In genomic region chr14:8135130-8135529, GRCm38 (mm10) we compare ENCODE assay signal across 9 mouse cellular contexts. TPM values are rescaled to one million over a fixed set of nuclear protein-coding genes. Genes with fewer than 3 reads are reported as not detected.
DNase-seq lines count a peak whose midpoint lies in the region; ATAC-seq and TF ChIP-seq lines count a peak whose summit lies in the region.
"Had no signal": no experiment of that assay in that cellular context is flagged by ENCODE, and none has a peak within 500 bp of the region (broad histone marks: within the 10 kb centered on the region; RNA-seq: fewer than 3 reads in every experiment).

No protein-coding gene starts in this region.

- H3K27me3 ChIP-seq in intestine, embryonic 15.5 days (replicated peaks), result no peaks in the 10 kb centered on the region
- no peaks in the 10 kb centered on the region for H3K27me3 ChIP-seq in intestine, postnatal 0 days (replicated peaks; ENCODE audit: control insufficient read depth, insufficient read depth, low read length)
- H3K27me3 ChIP-seq in heart, embryonic 12.5 days (replicated peaks), result no peaks in the 10 kb centered on the region
- H3K27me3 ChIP-seq in lung, postnatal 0 days (replicated peaks; ENCODE audit: insufficient read depth, low read length), result no peaks in the 10 kb centered on the region

- TF ChIP-seq CTCF in intestine, postnatal 0 days (IDR thresholded peaks at IDR 0.05; ENCODE audit: low read depth), result no peak
- TF ChIP-seq CTCF in lung, postnatal 0 days (IDR thresholded peaks at IDR 0.05), result no peak

- no peak overlapping the region for H3K9ac ChIP-seq in intestine, embryonic 15.5 days
- H3K9ac ChIP-seq in intestine, postnatal 0 days (ENCODE audit: low read depth, low read length), result no peak overlapping the region
- H3K9ac ChIP-seq in heart, embryonic 12.5 days, result no peak overlapping the region
- no peak overlapping the region for H3K9ac ChIP-seq in lung, postnatal 0 days (replicated peaks; ENCODE audit: low read depth)

- H3K4me2 ChIP-seq in intestine, embryonic 15.5 days (replicated peaks), result no peak overlapping the region
- H3K4me2 ChIP-seq in intestine, postnatal 0 days (replicated peaks; ENCODE audit: low read depth), result no peak overlapping the region
- H3K4me2 ChIP-seq in heart, embryonic 12.5 days, result no peak overlapping the region
- no peak overlapping the region for H3K4me2 ChIP-seq in lung, postnatal 0 days (replicated peaks; ENCODE audit: low read depth, low read length)

- peak; percentile 28 for DNase-seq in cerebellum, adult 11 months
- DNase-seq in lung, postnatal 0 days (ENCODE audit: low spot score), result peak; percentile 87
- no peak for DNase-seq in ovary, postnatal 10 days (ENCODE audit: low spot score)
- no peak for DNase-seq in spleen, adult 18-20 months
- DNase-seq in spleen, postnatal 14 days (ENCODE audit: low spot score in 2 of 2), result no peak

- no peaks in the 10 kb centered on the region for H3K9me3 ChIP-seq in intestine, embryonic 15.5 days
- H3K9me3 ChIP-seq in intestine, postnatal 0 days (ENCODE audit: control insufficient read depth), result no peaks in the 10 kb centered on the region
- H3K9me3 ChIP-seq in heart, embryonic 12.5 days (replicated peaks), result no peaks in the 10 kb centered on the region
- H3K9me3 ChIP-seq in lung, postnatal 0 days (ENCODE audit: low read length), result no peaks in the 10 kb centered on the region

- peak; percentile 67 for ATAC-seq in intestine, embryonic 15.5 days
- no peak for ATAC-seq in intestine, postnatal 0 days
- peak; percentile 51; the same call in 1 of the 2 replicates for ATAC-seq in heart, embryonic 12.5 days (ENCODE audit: insufficient number of reproducible peaks, low FRiP score)
- peak; percentile 95 for ATAC-seq in lung, postnatal 0 days

- TF ChIP-seq EP300 in lung, postnatal 0 days (IDR thresholded peaks at IDR 0.05), result peak; percentile 74; the same call in 1 of the 2 replicates

- no peak overlapping the region for H3K27ac ChIP-seq in intestine, embryonic 15.5 days
- H3K27ac ChIP-seq in intestine, postnatal 0 days (ENCODE audit: low read depth, low read length), result no peak overlapping the region
- peak overlapping the region; percentile 55; the same call in 1 of the 2 replicates for H3K27ac ChIP-seq in heart, embryonic 12.5 days (ENCODE audit: poor library complexity, severe bottlenecking)
- peak overlapping the region; percentile 75; the same call in 1 of the 2 replicates for H3K27ac ChIP-seq in lung, postnatal 0 days (ENCODE audit: low read length)

- H3K36me3 ChIP-seq in intestine, embryonic 15.5 days, result 0 out of 2 replicates have a peak, but pooled peaks cover 4% of the 10 kb centered on the region
- peaks cover 61% of the 10 kb centered on the region for H3K36me3 ChIP-seq in intestine, postnatal 0 days (ENCODE audit: control insufficient read depth, insufficient read depth)
- peaks cover 37% of the 10 kb centered on the region for H3K36me3 ChIP-seq in heart, embryonic 12.5 days
- H3K36me3 ChIP-seq in lung, postnatal 0 days (ENCODE audit: insufficient read depth, low read length), result peaks cover 18% of the 10 kb centered on the region

- 59% methylated on average over 3 of the region's 3 CpGs for WGBS in intestine, embryonic 15.5 days
- 47% methylated on average over 3 of the region's 3 CpGs for WGBS in intestine, postnatal 0 days
- 46% methylated on average over 3 of the region's 3 CpGs for WGBS in heart, embryonic 12.5 days
- WGBS in lung, postnatal 0 days, result 23% methylated on average over 3 of the region's 3 CpGs

- H3K4me1 ChIP-seq in intestine, embryonic 15.5 days (replicated peaks), result no peaks in the 10 kb centered on the region
- peaks cover 11% of the 10 kb centered on the region; the same call in 1 of the 2 replicates for H3K4me1 ChIP-seq in intestine, postnatal 0 days (replicated peaks; ENCODE audit: control insufficient read depth, insufficient read depth, low read length)
- H3K4me1 ChIP-seq in heart, embryonic 12.5 days (replicated peaks), result peaks cover 14% of the 10 kb centered on the region
- H3K4me1 ChIP-seq in lung, postnatal 0 days (ENCODE audit: insufficient read depth, low read depth, low read length), result peaks cover 19% of the 10 kb centered on the region; the same call in 1 of the 2 replicates

- H3K4me3 ChIP-seq in intestine, embryonic 15.5 days (replicated peaks), result no peak overlapping the region
- no peak overlapping the region for H3K4me3 ChIP-seq in intestine, postnatal 0 days (ENCODE audit: low read depth, low read length)
- no peak overlapping the region for H3K4me3 ChIP-seq in heart, embryonic 12.5 days
- no peak overlapping the region for H3K4me3 ChIP-seq in lung, postnatal 0 days (ENCODE audit: low read depth, low read length)
- H3K4me3 ChIP-seq: erythroblast, embryonic 14.5 days had no signal

RNA-seq across cellular contexts. Expression of gene Pxk, which starts 37.1 kb away (rescaled TPM):
- 35.2 and 36.3 TPM in 2 replicates for polyA plus RNA-seq in intestine, embryonic 15.5 days (2015; fragmentation: Nextera tagmentation; extraction: Ambion mirVana)
- 59.2 and 62.0 TPM in 2 replicates for polyA plus RNA-seq in intestine, postnatal 0 days (2015; fragmentation: Nextera tagmentation; extraction: Ambion mirVana)
- 25.5 and 27.7 TPM in 2 replicates for polyA plus RNA-seq in heart, embryonic 12.5 days (2016; fragmentation: Nextera tagmentation; extraction: Ambion mirVana)
- polyA plus RNA-seq in lung, postnatal 0 days (2015; fragmentation: Nextera tagmentation; extraction: Ambion mirVana), result 47.5 and 48.4 TPM in 2 replicates

RNA-seq across cellular contexts. Expression of gene Pdhb, which starts 37.7 kb away (rescaled TPM):
- 197 and 198 TPM in 2 replicates for polyA plus RNA-seq in intestine, embryonic 15.5 days (2015; fragmentation: Nextera tagmentation; extraction: Ambion mirVana)
- 140 and 149 TPM in 2 replicates for polyA plus RNA-seq in intestine, postnatal 0 days (2015; fragmentation: Nextera tagmentation; extraction: Ambion mirVana)
- polyA plus RNA-seq in heart, embryonic 12.5 days (2016; fragmentation: Nextera tagmentation; extraction: Ambion mirVana), result 452 and 456 TPM in 2 replicates
- 129 and 140 TPM in 2 replicates for polyA plus RNA-seq in lung, postnatal 0 days (2015; fragmentation: Nextera tagmentation; extraction: Ambion mirVana)

RNA-seq across cellular contexts. Expression of gene Rpp14, which starts 55.0 kb away (rescaled TPM):
- 52.1 and 53.7 TPM in 2 replicates for polyA plus RNA-seq in intestine, embryonic 15.5 days (2015; fragmentation: Nextera tagmentation; extraction: Ambion mirVana)
- polyA plus RNA-seq in intestine, postnatal 0 days (2015; fragmentation: Nextera tagmentation; extraction: Ambion mirVana), result 34.0 and 34.3 TPM in 2 replicates
- 42.2 and 42.6 TPM in 2 replicates for polyA plus RNA-seq in heart, embryonic 12.5 days (2016; fragmentation: Nextera tagmentation; extraction: Ambion mirVana)
- polyA plus RNA-seq in lung, postnatal 0 days (2015; fragmentation: Nextera tagmentation; extraction: Ambion mirVana), result 34.0 and 37.6 TPM in 2 replicates

Comparison
In these comparisons a context has a peak if more than half of its experiments do, and no peak if none do; other contexts are left out.
1. H3K27ac ChIP-seq: peak in heart, embryonic 12.5 days (single experiment) and lung, postnatal 0 days (single experiment); none in intestine, embryonic 15.5 days (single experiment) and intestine, postnatal 0 days (single experiment).
2. DNase-seq: peak in cerebellum, adult 11 months (single experiment) and lung, postnatal 0 days (single experiment); none in ovary, postnatal 10 days (single experiment), spleen, adult 18-20 months (0 of 2) and spleen, postnatal 14 days (0 of 2).